Mouse (Mus musculus) intestine, postnatal 0 days (tissue): ENCODE results near the gene Col4a4. TPM values are rescaled to one million over a fixed set of nuclear protein-coding genes. Genes with fewer than 3 reads are reported as not detected.

Experiments used
- ATAC-seq: fragments of 200-750 bp; cut with Nextera tagmentation; 2 replicates; pipeline ENCODE4 v1.8.0; 2017; ENCODE audit warnings: mild to moderate bottlenecking, moderate TSS enrichment, moderate library complexity
- H3K27ac ChIP-seq: fragments of 300-500 bp; sonication (generic); 2 replicates; pipeline ENCODE4 v1.5.1; 2014; ENCODE audit warnings: mild to moderate bottlenecking, low read depth, low read length, moderate library complexity
- H3K27me3 ChIP-seq: fragments of 300-500 bp; sonication (generic); replicated peaks from 2 replicates; pipeline ENCODE4 v1.6.1; 2014; ENCODE audit warnings: low read length, mixed read lengths; ENCODE audit not compliant: control insufficient read depth, insufficient read depth
- H3K36me3 ChIP-seq: fragments of 300-500 bp; sonication (generic); 2 replicates; pipeline ENCODE4 v1.6.1; 2014; ENCODE audit warnings: mild to moderate bottlenecking, moderate library complexity; ENCODE audit not compliant: control insufficient read depth, insufficient read depth
- H3K4me1 ChIP-seq: fragments of 300-500 bp; sonication (generic); replicated peaks from 2 replicates; pipeline ENCODE4 v1.6.1; 2014; ENCODE audit warnings: antibody characterized with exemption, low read length, mixed read lengths; ENCODE audit not compliant: control insufficient read depth, insufficient read depth
- H3K4me2 ChIP-seq: fragments of 300-500 bp; sonication (generic); replicated peaks from 2 replicates; pipeline ENCODE4 v1.6.1; 2014; ENCODE audit warnings: low read depth, mild to moderate bottlenecking, moderate library complexity
- H3K4me3 ChIP-seq: fragments of 300-500 bp; sonication (generic); 2 replicates; pipeline ENCODE4 v1.5.1; 2014; ENCODE audit warnings: low read depth, low read length
- H3K9ac ChIP-seq: fragments of 300-500 bp; sonication (generic); 2 replicates; pipeline ENCODE4 v1.6.1; 2014; ENCODE audit warnings: mild to moderate bottlenecking, low read depth, low read length
- H3K9me3 ChIP-seq: fragments of 300-500 bp; sonication (generic); 2 replicates; pipeline ENCODE4 v1.6.1; 2016; ENCODE audit warnings: mixed run types; ENCODE audit not compliant: control insufficient read depth
- CTCF ChIP-seq: sonication (generic); IDR thresholded peaks from 2 replicates; pipeline ENCODE4 v1.5.1; 2016; ENCODE audit warnings: low read depth, mild to moderate bottlenecking, control low read depth, antibody characterized with exemption, moderate library complexity
- WGBS: fragments of 180-500 bp; shearing (Covaris S2); extraction: QIAGEN DNeasy Blood & Tissue Kit; methylation state at CpG from one replicate; pipeline ENCODE4 v1.1.7; 2014; 5-methylcytosine and 5-hydroxymethylcytosine counted together
- polyA plus RNA-seq: library from polyadenylated mRNA; unstranded; fragments of >200 nt; fragmentation: Nextera tagmentation; extraction: Ambion mirVana; gene quantifications from 2 replicates; pipeline ENCODE4 v1.2.1, GENCODE M21; 2015

Gene Col4a4
- polyA plus RNA-seq, 1 experiment from 2014 or later = 0.10 TPM

DNA sequence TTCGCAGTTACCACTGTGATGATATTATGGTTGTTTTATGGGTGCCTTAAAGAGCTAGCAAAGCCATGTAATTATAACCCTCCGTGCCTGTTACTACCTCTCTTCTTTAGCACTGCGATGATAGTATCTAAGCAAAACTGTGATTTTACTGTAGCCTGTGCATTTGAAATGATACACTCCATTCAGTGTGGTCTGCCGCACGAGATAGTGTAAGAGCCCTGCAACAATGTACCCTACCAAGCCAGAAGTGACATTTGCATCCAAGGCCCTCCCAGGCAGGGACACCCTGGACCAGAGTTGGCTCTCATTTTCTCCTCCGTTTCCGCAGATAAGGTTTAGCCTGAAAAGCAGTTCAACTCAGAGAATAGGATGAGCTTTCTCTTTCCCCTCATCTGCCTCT lies 668 bp downstream of the Col4a4 start:
- ATAC-seq = no peak
- Histone ChIP-seq H3K9me3 (no peaks in the 10 kb centered on the region), H3K36me3 (no peaks in the 10 kb centered on the region), H3K27me3 (peaks cover 7% of the 10 kb centered on the region; the same call in 1 of the 2 replicates), H3K9ac (no peak overlapping the region), H3K4me1 (no peaks in the 10 kb centered on the region; the same call in 1 of the 2 replicates), H3K27ac (no peak overlapping the region), H3K4me3 (no peak overlapping the region), H3K4me2 (no peak overlapping the region)
- WGBS = 78% methylated on average over 7 of the region's 7 CpGs
- no peak for TF ChIP-seq CTCF

DNA sequence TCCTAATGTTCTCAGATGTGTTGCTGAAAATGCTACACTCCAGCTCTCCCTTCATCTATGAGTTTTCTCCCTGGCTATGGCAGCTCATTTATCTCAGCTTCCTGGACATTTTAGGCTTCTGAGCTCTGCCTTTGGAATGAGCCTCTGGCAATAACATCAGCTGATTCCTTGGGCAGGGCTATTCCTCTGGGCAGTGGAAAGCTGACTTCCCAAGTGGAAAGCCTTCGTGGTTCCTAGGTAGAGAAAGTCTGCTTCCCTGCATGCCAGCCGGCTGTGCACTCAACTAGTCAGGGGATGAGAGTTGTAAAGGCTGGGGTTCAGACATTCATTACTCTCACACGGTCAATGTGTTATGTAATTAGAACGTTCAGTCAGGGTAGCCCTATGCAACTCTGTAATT lies 8.3 kb downstream of the Col4a4 start:
- Histone ChIP-seq H3K27me3 (no peaks in the 10 kb centered on the region), H3K4me2 (no peak overlapping the region), H3K4me3 (no peak overlapping the region), H3K9me3 (no peaks in the 10 kb centered on the region), H3K36me3 (no peaks in the 10 kb centered on the region), H3K27ac (no peak overlapping the region), H3K4me1 (no peaks in the 10 kb centered on the region), H3K9ac (no peak overlapping the region)
- ATAC-seq = no peak
- no peak for TF ChIP-seq CTCF
- 61% methylated on average over 4 of the region's 4 CpGs for WGBS

DNA sequence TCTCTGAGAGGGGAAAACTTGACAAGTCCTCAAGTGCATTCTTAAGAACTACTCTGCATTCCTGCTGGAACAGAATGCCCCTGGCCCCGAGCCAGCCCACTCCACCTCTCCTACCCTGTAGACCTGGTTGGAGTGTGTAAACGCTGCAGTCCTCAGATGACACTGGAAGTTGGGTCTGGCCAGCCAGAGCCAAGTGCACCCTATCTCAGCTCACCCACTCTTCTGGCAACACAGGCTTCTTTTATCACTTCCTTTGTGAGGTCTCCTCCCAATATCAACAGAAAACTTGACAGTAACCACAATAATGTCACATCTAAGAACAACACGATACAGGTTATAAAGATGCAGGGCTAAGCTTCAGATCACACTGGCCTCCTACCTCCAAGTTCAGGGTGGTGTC lies 8.7 kb downstream of the Col4a4 start:
- Histone ChIP-seq H3K4me1 (no peaks in the 10 kb centered on the region), H3K4me2 (no peak overlapping the region), H3K4me3 (no peak overlapping the region), H3K9me3 (no peaks in the 10 kb centered on the region), H3K27me3 (no peaks in the 10 kb centered on the region), H3K9ac (no peak overlapping the region), H3K27ac (no peak overlapping the region), H3K36me3 (no peaks in the 10 kb centered on the region)
- no peak for TF ChIP-seq CTCF
- ATAC-seq = no peak
- 59% methylated on average over 3 of the region's 3 CpGs for WGBS

DNA sequence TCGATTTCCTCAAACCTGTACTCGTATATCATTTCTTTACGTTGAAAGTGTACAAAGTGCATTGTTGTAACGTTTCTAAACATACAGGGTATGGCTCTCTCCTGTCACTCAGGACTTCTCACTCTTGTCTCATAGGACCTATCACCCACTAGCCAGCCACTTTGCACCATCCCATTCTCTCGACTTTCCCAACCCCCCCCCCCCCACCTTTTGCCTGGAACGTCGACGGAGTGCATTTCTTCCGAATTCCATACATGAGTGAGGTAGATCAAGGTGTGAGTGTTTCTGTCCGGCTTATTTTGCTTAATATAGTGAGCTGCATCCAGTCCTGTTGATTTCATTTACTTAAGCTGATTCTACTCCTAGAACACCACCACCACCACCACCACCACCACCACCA lies 9.3 kb downstream of the Col4a4 start:
- H3K27me3 ChIP-seq = no peaks in the 10 kb centered on the region
- no peak overlapping the region for H3K27ac ChIP-seq
- H3K4me3 ChIP-seq = no peak overlapping the region
- H3K4me1 ChIP-seq = no peaks in the 10 kb centered on the region
- no peaks in the 10 kb centered on the region for H3K9me3 ChIP-seq
- WGBS = 86% methylated on average over 10 of the region's 10 CpGs
- H3K36me3 ChIP-seq = no peaks in the 10 kb centered on the region
- H3K9ac ChIP-seq = no peak overlapping the region
- no peak for TF ChIP-seq CTCF
- no peak for ATAC-seq
- H3K4me2 ChIP-seq = no peak overlapping the region

DNA sequence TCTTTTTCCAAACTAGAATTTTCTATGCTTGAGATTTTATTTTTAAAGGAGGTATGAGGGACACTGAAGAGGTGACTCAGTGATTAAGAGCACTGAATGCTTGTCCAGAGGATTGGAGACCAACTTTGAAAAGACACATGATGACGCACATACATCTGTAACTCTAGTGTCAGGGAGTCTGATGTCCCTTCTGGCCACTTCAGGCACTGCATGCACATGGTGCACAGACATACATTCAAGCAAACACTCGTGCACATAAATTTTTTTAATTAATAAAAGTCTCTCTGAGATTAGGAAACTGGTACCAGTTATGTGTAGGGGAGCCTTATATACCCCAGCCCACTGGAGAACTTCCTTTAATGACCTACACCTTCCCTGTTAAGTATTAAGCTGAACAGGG lies 10.5 kb downstream of the Col4a4 start:
- Histone ChIP-seq H3K9ac (no peak overlapping the region), H3K4me1 (no peaks in the 10 kb centered on the region), H3K9me3 (no peaks in the 10 kb centered on the region), H3K4me2 (no peak overlapping the region), H3K36me3 (no peaks in the 10 kb centered on the region), H3K4me3 (no peak overlapping the region), H3K27ac (no peak overlapping the region), H3K27me3 (no peaks in the 10 kb centered on the region)
- TF ChIP-seq CTCF = no peak; the same call in 1 of the 2 replicates
- ATAC-seq = no peak
- 88% methylated on average over 2 of the region's 2 CpGs for WGBS

DNA sequence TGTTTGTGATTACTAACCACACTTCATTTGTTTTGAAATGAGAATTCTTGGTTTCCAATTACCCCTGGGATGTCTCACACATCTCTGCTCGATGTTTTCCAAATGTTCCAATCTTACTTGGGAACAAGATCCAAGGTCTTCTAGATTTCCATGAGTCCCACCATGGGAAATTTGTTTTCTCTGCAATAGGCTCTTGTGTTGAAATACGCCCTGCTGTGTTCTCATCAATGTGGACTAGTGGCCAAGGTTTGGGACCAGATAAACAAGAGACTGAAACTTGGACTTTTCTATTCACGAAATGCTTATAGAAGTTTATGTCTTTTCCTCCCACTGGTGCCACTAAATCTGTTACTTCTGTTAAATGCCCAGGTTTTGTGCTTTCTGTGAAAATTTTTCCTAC lies 11.0 kb downstream of the Col4a4 start:
- Histone ChIP-seq H3K4me2 (no peak overlapping the region), H3K27me3 (no peaks in the 10 kb centered on the region), H3K36me3 (no peaks in the 10 kb centered on the region), H3K4me3 (no peak overlapping the region), H3K27ac (no peak overlapping the region), H3K9ac (no peak overlapping the region), H3K4me1 (no peaks in the 10 kb centered on the region), H3K9me3 (no peaks in the 10 kb centered on the region)
- WGBS = 83% methylated on average over 3 of the region's 3 CpGs
- ATAC-seq = no peak
- TF ChIP-seq CTCF = no peak

DNA sequence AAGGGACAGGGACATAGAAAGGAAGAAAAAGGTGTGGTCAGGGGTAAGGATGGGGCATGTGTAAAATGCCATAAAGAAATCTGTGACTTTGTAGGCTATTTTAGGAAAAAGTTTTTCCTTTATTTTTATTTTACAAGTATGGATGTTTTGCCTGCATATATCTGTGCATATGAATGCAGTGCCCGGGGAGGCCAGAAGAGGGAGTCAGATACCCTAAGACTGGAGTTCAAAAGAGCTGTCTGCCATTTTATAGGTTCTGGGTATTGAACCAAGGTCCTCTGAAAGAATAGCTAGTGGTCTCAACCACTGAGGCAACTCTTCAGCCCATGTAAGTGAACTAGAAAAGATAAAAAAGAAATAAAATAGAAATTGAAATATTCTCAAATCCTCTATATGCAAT lies 14.9 kb downstream of the Col4a4 start:
- H3K4me1 ChIP-seq = no peaks in the 10 kb centered on the region
- H3K27ac ChIP-seq = no peak overlapping the region
- H3K4me2 ChIP-seq = no peak overlapping the region
- no peak for ATAC-seq
- TF ChIP-seq CTCF = peak; percentile 47; the same call in 1 of the 2 replicates
- no peaks in the 10 kb centered on the region for H3K36me3 ChIP-seq
- no peak overlapping the region for H3K4me3 ChIP-seq
- no peaks in the 10 kb centered on the region for H3K9me3 ChIP-seq
- no peak overlapping the region for H3K9ac ChIP-seq
- 78% methylated on average over 1 of the region's 1 CpGs for WGBS
- H3K27me3 ChIP-seq = no peaks in the 10 kb centered on the region
